Mouse (Mus musculus) lung, adult 10 weeks (tissue): Measurements from ENCODE around the gene Ddx56. TPM values are rescaled to one million over a fixed set of nuclear protein-coding genes. Genes with fewer than 3 reads are reported as not detected.

Experiments used
- polyA plus RNA-seq: library from polyadenylated mRNA; stranded (reverse); fragments of 350-450 nt; fragmentation: Illumina TruSeq; extraction: RNeasy Lipid Tissue Mini Kit (QIAGEN cat#74804); gene quantifications from one replicate; pipeline ENCODE4 v1.2.3, GENCODE M21; 2014; ENCODE audit warnings: low read depth, low replicate concordance; ENCODE audit not compliant: insufficient read depth

Ddx56 gene
- 22.9 TPM for polyA plus RNA-seq

GRCm38 (mm10) chr11:6267320-6268254 is at the start of gene Ddx56:
Ddx56 (minus strand) TSS chr11:6267772.

DNA sequence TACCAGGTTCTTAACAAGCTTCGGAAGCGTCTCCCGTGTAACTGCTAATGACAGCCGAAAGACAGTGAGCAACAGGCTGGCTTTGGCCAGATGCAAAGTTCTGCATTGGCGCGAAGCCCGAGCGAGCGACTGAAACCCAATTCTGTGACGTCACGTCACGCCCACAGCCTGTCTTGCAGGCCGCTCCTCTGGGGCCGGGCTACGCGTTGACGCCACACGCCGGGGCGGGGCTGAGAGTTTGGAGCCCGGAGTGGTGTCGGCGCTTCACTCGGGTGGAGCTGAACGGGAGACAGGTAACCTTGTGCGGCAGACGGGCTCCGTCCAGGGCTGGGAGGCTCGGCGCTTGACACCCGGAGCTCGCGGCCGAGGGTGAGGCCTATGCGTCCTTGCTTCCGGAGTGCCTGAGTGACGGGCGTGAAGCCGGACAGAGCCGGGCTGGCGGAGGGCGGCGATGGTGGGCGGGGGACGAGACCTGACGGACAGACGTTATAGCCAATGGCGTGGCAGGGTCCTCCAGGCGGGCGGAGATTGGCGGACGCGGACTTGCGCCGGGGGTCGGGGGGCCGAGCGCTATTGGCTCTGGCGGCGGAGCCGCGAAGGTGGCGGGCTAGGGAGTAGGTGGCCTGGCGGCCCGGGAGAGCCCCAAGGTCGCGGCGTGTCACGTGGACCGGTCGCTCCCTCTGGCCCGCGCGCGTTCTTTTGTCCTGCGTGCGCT is 24.0 kb upstream of the Ddx56 start, which contains the start of gene Ogdh:
Gene Ogdh (plus strand): TSS at position 233 of the 715 bp plus-strand sequence.

DNA sequence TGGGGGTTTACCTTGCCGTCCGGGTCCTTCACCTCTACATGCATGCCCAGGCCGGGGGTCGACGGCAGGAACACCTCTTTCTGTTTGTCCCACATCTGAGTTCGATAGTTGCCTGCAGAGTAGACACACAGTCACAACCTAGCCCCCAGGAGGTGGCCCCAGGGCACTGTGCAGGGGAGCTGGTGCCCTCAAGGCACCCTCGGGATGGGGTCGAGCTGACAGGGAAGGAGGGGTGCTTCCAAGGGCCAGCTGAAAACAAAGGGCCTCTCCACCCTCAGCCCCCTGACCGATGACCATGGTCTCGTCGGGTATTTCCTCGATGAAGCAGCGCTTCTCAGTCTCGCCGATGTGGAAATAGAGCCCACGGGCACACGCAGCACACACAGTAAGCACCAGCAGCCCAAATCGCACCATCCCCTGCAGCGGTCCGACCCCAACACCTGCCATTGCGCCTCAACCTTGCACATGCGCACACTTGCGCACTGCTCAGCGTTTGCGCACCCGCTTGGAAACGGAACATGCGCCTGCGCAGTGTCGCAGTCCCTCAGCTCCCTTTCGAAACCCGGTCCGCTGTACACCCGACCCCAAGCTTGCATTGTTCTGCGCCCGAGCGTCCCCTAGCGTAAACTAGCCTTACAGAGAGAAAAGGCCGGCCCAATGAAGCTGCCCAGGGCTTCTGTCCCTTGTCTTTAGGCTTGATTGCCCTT is 7.0 kb upstream of the Ddx56 start, which contains the start of gene Tmed4:
Gene Tmed4 (minus strand): TSS at position 484 of the 707 bp plus-strand sequence.

GRCm38 (mm10) chr11:6230012-6230411 is 37.6 kb downstream of the Ddx56 start, which contains the start of gene Npc1l1:
Npc1l1 (minus strand) TSS chr11:6230143.

Other genes starting within 250 kb of the Ddx56 start
- 1.4 TPM for gene Camk2b, start 201.4 kb downstream of the Ddx56 start, polyA plus RNA-seq
- not detected for gene A730071L15Rik, start 67.7 kb downstream of the Ddx56 start, polyA plus RNA-seq
- gene Nudcd3, start 67.4 kb downstream of the Ddx56 start, polyA plus RNA-seq = 31.4 TPM
- not detected for gene Npc1l1, start 37.6 kb downstream of the Ddx56 start, polyA plus RNA-seq
- 67.5 TPM for gene Tmed4, start 7.1 kb upstream of the Ddx56 start, polyA plus RNA-seq
- gene Ogdh, start 23.9 kb upstream of the Ddx56 start, polyA plus RNA-seq = 68.9 TPM
- gene Zmiz2, start 121.3 kb upstream of the Ddx56 start, polyA plus RNA-seq = 15.7 TPM
- gene Ppia, start 147.7 kb upstream of the Ddx56 start, polyA plus RNA-seq = 1,907 TPM
- 125 TPM for gene H2afv, start 176.7 kb upstream of the Ddx56 start, polyA plus RNA-seq
- 17.3 TPM for gene Purb, start 208.1 kb upstream of the Ddx56 start, polyA plus RNA-seq